Mouse (Mus musculus) ZHBTc4 (cell line): Measurements from ENCODE around the gene Tnnt2.

Experiments
- DNase-seq: peaks from one replicate; pipeline ENCODE4 v3.0.0-alpha.2; 2011; ENCODE audit warnings: low read depth, low spot score

Gene Tnnt2

DNA sequence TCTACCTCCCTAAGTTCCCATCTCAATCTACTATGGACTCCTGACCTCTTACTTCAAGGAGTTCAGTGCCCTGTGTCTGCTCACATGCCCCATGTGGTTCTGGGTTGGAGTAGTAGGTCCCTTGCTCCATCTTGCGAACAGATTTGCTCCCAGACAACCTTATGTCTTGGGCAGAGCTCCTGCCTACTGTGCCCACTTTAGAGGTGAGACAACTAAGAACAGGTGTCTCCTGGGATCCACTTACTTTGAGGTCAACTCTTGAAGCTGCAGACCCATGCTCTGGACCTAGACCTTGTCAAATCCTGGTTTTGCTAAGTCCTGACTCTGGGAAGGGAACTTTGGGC lies 19.2 kb downstream of the Tnnt2 start:
- DNase-seq, result no peak

DNA sequence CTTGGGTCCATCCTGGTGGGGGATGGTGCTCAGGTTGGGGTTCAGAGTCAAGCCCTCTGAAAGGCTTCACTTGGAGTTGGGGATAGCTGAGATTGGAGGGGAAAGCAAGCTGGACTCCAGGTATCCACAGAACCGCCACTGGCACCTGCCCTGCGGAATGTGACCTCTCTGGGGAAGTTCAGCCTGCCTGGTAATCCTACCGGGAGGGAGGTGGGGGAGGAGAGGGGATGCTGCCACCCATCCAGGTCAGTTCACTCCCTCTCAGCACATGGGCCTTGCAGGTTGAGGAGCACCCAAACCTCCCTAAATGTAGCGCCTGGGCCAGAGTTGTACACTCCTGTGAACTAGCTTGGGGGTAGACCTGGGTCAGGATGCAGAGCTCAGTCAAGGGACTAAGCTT lies 19.9 kb downstream of the Tnnt2 start:
- DNase-seq, result no peak

DNA sequence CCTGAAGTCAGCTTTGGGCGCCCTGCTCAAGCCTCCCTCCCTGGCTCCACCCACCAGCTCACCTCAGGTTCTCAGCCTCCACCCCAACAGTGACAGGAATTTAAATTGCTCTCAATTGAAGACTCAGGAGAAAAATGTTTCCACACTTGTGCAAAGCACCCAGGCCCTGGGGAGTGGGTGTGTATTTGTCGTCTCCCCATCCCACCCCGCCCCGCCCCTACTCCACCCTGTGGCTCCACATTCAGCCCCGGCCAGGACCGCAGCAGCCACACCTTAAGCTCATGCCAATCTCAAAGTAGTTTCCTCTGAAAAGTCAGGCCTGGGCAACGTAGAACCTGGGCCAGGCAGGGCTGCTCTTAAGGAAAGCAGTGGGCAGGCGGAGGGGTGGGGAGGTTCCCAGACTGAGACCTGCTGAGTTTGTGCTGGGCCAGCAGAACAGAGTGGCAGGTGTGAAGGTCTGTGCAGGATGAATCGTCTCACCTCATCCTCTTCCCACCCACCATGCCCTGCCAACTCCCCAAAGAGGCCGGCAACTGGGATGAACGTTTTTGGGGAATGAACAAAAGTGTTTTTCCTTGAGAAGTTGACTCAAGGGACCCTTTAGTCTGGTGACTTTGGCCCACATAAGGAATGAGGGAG lies 21.1 kb downstream of the Tnnt2 start:
- peak; percentile 79 for DNase-seq

DNA sequence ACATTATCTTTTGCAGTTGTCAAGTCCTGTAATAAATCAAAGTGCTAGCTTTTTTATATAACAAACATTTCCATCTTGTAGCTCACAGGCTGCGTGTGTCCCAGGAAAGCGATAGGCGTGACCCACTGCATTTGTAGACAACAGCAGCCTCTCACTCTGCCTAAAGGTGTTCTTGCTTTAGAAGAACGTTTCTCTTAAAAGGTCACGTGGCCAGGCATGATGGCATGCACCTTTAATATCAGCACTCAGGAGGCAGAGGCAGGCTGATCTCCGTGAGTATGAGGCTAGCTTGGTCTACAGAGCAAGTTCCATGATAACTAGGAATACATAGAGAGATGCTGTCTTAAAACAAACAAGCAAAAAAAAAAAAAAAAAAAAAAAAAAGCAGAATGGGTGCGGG lies 22.4 kb downstream of the Tnnt2 start:
- no peak for DNase-seq

- no peak for DNase-seq
Observed at GRCm38 (mm10) chr1:135861091-135861490, 24.9 kb downstream of the Tnnt2 start.

GRCm38 (mm10) chr1:135861980-135862552 lies 25.9 kb downstream of the Tnnt2 start:
- peak; percentile 18 for DNase-seq

DNA sequence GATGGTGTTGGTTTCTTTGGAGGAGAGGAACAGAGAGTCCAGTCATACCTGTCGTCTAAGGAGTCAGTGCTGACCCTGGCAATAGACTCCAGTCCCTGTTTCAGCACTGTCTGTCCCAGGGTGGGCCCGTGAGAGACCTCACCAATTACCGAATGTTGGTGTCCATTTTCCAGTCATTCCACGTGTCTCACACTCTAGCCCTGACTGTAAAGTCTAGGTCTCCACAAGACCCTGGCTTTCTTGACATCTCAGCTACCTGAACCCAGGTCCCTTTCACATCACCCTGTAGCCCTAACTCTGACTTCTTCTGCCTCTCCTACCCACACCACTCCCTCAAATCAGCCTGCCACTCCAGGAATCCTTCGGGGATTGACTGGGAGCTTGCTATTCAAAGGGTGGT lies 26.4 kb downstream of the Tnnt2 start:
- no peak for DNase-seq

- no peak for DNase-seq
Observed at GRCm38 (mm10) chr1:135863786-135864335, 27.7 kb downstream of the Tnnt2 start.

GRCm38 (mm10) chr1:135864830-135865229 lies 28.7 kb downstream of the Tnnt2 start:
- DNase-seq, result no peak

GRCm38 (mm10) chr1:135865518-135866194 lies 29.5 kb downstream of the Tnnt2 start:
- peak; percentile 88 for DNase-seq

GRCm38 (mm10) chr1:135868570-135868969 lies 32.4 kb downstream of the Tnnt2 start:
- DNase-seq, result no peak

DNA sequence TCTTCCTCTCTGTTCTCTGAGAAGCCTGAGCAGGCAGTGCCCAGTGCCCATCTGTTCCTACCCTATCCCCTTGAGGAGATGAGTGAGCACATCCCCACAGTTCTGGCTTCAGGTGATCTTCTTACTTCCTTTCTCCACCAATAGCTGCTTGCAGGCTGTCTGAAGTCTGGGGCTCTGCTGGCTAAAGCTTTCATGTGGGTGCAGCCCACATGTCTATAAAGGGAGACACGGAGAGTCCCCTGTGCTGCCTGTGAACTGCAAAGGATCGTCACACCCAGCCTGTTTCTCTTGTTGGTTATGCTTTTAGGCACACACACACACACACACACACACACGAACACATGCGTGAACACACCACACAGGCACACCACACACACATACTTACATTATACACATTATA lies 36.8 kb downstream of the Tnnt2 start:
- no peak for DNase-seq

DNA sequence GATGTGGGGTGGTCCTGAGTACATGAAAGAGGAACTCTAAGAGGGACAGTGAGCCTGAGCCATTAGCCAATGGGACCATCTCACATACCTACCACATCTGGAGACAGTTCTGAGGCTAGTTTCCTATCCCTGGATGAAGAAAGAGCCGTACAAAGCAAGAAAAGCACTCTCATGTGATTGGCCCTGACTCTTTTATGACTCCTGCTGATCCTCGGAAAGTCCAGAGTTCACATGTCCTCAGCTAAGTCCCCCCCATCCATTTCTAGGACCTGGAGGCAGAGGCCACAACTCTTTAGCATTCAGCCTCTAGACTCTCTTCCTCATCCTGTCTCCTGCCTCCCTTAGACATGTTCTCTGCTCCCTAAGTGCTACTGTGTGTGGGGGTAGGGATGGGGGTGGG lies 41.1 kb downstream of the Tnnt2 start:
- no peak for DNase-seq

GRCm38 (mm10) chr1:135882385-135883109 lies 46.4 kb downstream of the Tnnt2 start:
- peak; percentile 82 for DNase-seq

DNA sequence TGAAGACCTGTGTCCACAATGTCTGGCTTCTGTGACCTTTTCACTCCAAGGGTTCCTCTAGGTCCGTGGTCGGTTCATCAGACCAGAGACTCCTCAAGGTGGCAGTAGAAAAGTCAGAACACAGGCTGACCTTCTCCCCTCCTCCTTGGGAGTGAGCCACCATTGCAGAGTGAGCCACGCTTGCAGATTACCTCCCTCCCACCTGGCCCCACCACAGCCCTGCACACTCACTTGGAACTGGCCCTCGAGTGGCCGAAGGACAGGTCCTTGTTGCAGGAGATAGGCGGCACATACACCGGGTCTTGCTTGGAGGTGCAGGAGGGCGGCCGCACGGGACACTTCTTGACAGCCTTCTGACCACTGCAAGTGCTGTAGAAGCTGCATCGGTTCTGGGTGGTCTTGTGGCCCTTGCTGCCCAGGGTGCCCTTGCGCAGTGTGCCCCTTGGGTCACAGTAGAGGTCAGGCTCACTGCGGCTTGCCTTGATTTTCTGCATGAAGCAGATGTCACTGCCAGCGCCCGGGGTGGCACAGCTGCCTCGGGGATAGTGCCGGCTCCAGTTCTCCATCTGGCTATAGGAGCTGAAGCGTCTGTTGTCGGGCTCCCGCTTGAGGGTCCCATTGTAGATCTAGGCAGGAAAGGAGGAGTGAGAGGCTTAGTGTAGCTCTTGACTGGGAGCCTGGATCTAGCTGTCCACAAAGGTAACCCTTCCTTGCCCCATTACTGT lies 53.5 kb downstream of the Tnnt2 start:
- DNase-seq, result no peak

DNA sequence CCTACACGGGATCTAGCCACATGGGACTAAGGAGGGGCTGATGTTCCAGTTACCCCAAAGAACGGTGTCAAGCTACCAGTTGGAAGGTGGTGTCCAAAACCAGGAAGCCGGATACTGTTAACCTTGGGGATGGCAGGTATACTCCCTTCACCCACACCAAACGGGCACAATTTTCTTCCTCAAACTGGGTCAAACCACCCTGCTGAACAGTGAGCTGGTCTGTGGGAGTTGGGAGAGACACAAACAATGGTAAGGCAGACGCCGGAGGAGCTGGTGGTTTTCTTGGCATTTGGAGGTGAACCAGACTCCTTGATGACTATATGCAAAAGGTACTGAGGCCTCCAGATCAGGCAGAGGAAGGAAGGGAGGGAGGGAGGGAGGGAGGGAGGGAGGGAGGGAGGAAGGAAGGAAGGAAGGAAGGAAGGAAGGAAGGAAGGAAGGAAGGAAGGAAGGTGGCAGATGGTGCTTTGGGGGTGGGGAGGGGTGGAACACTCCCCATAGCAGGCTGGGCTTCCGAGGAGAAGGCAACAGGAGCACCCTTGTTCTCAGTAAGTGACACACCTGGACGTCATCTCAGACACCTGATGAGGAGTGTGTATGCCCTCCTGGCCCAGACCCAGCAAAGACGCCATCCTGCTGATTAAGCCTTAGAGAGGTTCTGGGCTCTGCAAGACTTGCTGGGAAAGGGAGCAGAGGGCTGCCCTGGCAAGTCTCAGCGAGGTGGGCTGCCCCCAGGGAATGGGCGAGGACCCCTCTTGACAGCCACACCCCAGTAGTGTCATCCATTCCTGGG lies 55.5 kb downstream of the Tnnt2 start:
- no peak for DNase-seq

DNA sequence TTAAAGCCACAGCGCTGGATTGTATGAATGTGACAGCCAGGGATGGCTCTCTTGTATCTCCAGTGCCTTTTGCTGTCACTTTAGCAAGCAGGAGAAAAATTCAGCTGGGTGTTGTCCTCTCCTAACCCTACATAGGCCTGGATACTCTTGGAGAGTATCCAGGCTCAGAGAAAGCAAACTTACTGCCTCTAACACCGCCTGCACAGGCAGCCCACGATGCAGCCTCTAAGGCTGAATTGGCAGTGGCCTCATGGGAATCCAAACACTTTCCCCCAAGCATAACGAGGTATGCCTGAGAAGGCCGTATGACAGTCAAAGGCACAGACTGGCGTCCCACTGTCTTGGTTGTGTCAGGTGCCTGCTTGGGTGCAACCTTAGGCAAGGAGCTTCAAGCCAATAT lies 56.1 kb downstream of the Tnnt2 start:
- no peak for DNase-seq

- no peak for DNase-seq
Observed at GRCm38 (mm10) chr1:135892764-135893163, 56.6 kb downstream of the Tnnt2 start.

- no peak for DNase-seq
Observed at GRCm38 (mm10) chr1:135893377-135893776, 57.2 kb downstream of the Tnnt2 start.

GRCm38 (mm10) chr1:135895367-135895766 lies 59.2 kb downstream of the Tnnt2 start:
- DNase-seq, result no peak

DNA sequence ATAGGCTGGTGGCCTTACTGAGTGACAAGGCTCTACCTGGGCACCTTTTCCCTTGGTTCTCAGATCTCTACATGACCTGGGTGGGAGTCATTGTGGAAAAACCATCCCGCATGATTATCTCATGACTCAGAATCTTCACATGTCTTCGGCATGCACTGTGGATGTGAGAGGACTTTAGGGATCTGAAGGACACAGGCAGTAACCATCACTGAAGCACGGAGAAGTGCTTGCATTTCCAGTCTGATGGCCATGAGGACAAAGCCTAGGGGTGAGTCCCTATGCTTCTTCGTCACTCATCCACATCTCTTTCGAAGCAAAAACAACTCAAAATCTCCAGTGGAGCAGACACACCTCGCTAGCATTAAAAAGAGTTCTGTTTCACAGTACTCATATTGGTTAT lies 63.1 kb downstream of the Tnnt2 start:
- no peak for DNase-seq
